Mouse (Mus musculus): ENCODE measurements at regions not wholly inside any gene's neighbourhood (a gene's known extent, or its start where the extent isn't known, plus 50 kb on each side); places are given as distances from the start of the nearest gene placed in this dataset.
A peak's percentile ranks its signal among the peaks of the same experiment; 100 is the strongest.

DNA sequence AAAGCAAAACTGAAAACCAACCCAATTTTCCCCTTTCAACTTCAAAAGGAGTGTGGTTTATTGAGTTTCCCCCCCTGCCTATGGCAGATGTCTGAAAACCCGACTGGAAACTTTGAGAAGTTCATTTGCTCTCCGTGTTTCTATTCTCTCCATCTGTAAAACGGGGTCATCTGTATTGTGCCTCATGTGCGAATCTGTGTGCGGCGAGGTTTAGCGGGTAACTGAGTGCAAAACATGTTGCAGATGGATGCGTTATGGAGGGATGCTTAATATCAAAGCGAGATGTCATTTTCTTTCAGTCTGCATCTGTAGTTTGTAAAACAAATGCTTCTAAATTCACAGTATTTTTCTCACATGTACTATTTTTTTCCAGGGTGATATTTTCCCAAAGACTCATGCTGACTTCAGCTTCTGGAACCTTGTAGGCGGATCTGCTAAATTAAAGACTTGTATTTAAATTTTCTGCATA, 95.7 kb upstream of the Trp63 start:
- Histone ChIP-seq H3K9me3 (replicated peaks) (no peaks in the 10 kb centered on the region), H3K4me2 (no peak overlapping the region), H3K9ac (no peak overlapping the region), H3K4me1 (no peaks in the 10 kb centered on the region), H3K27ac (no peak overlapping the region), H3K36me3 (ENCODE audit: poor library complexity, severe bottlenecking) (no peaks in the 10 kb centered on the region), H3K27me3 (no peaks in the 10 kb centered on the region), H3K4me3 (no peak overlapping the region)
- WGBS = 83% methylated on average over 10 of the region's 10 CpGs
- no peak for ATAC-seq

DNA sequence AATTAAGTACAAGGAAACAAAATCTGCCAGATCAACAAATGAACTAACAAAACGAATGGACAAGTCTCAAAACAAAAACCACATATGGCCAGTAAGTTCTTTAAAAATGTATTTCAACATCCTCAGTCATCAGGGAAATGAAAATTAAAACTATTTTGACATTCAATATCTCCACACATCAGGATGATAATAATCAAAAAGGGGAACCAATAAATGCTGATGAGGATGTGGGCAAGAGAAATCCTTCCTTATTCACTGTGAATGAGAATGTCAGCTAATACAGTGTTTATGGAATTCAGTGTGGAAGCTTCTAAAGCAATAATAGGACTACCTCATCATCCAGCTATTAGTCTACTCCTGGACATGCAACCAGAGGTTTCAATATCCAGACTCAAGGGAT, 86.1 kb upstream of the Trp63 start:
- 80% methylated on average over 1 of the region's 1 CpGs for WGBS
- no peak overlapping the region for H3K9ac ChIP-seq
- H3K4me2 ChIP-seq = no peak overlapping the region
- H3K27ac ChIP-seq = no peak overlapping the region
- no peaks in the 10 kb centered on the region for H3K27me3 ChIP-seq
- H3K36me3 ChIP-seq (ENCODE audit: poor library complexity, severe bottlenecking) = no peaks in the 10 kb centered on the region
- no peak for ATAC-seq
- H3K9me3 ChIP-seq (replicated peaks) = no peaks in the 10 kb centered on the region
- no peaks in the 10 kb centered on the region for H3K4me1 ChIP-seq
- H3K4me3 ChIP-seq = no peak overlapping the region

DNA sequence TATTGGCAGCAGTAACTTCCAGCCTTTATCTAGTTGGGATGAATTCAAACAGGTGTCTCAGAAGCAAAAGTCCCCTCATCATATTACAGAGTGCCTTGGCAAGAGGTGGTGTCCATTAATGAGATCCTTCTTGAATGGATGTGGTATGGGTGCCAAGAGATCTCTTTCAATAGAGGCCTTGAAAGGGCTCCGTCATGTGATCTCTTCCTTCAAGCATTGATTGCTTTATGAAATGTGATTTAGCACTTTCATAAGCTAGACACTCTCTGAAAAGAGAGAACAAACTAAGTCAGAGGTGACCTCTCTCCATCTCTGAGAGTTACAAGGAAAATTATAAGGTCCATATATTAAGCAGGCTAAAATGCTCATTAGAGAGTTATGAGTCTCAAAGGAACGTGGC, 80.4 kb upstream of the Trp63 start:
- H3K9ac ChIP-seq = no peak overlapping the region
- H3K4me3 ChIP-seq = no peak overlapping the region
- H3K4me2 ChIP-seq = no peak overlapping the region
- ATAC-seq = no peak
- no peak overlapping the region for H3K27ac ChIP-seq
- H3K27me3 ChIP-seq = no peaks in the 10 kb centered on the region
- H3K36me3 ChIP-seq (ENCODE audit: poor library complexity, severe bottlenecking) = no peaks in the 10 kb centered on the region
- WGBS = 80% methylated on average over 2 of the region's 2 CpGs
- H3K9me3 ChIP-seq (replicated peaks) = no peaks in the 10 kb centered on the region
- H3K4me1 ChIP-seq = no peaks in the 10 kb centered on the region

DNA sequence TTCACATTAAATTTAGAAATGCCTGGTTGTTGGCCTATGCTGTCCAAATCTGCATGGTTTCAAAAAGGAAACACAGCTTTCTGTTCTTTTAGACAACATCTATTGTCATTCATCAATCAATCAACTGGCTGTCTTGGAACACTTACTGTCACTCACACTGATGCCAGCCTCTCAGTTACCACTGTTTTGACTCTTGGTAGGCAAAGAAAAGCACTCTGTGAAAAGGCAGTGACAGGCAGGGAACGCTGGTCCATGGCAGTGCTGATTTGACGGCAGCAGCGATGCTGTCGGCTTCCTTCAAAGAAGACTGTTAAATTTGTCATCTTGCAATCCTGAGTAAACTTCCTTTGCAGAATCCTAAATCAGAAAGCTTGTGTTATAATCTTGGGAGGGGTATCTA, 68.3 kb upstream of the Trp63 start:
- Histone ChIP-seq H3K4me3 (no peak overlapping the region), H3K9me3 (replicated peaks) (no peaks in the 10 kb centered on the region), H3K27ac (no peak overlapping the region), H3K4me2 (no peak overlapping the region), H3K4me1 (no peaks in the 10 kb centered on the region), H3K27me3 (no peaks in the 10 kb centered on the region), H3K9ac (no peak overlapping the region), H3K36me3 (ENCODE audit: poor library complexity, severe bottlenecking) (no peaks in the 10 kb centered on the region)
- peak; percentile 66 for ATAC-seq
- WGBS = 72% methylated on average over 4 of the region's 4 CpGs

DNA sequence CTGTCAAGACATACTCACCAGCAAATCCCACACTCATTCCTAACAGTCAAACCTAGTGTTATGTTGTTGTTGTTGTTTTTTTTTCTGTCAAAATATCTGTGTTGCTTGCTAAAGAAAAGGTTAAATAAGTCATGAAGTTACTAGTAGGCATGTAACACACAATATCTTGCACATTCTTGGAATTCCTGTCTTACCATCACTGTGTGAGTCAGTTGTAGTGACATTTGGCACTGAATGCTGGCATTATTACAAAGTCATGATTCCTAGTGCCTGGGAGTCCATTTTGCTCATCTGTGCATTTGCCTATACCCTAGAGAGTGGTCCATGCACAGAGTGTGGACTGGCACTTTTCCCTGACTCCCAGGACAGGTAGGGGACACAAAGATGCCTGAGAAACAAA, 67.9 kb upstream of the Trp63 start:
- Histone ChIP-seq H3K27ac (no peak overlapping the region), H3K9ac (no peak overlapping the region), H3K27me3 (no peaks in the 10 kb centered on the region), H3K36me3 (ENCODE audit: poor library complexity, severe bottlenecking) (no peaks in the 10 kb centered on the region), H3K4me2 (no peak overlapping the region), H3K9me3 (replicated peaks) (no peaks in the 10 kb centered on the region), H3K4me1 (no peaks in the 10 kb centered on the region), H3K4me3 (no peak overlapping the region)
- no peak for ATAC-seq

DNA sequence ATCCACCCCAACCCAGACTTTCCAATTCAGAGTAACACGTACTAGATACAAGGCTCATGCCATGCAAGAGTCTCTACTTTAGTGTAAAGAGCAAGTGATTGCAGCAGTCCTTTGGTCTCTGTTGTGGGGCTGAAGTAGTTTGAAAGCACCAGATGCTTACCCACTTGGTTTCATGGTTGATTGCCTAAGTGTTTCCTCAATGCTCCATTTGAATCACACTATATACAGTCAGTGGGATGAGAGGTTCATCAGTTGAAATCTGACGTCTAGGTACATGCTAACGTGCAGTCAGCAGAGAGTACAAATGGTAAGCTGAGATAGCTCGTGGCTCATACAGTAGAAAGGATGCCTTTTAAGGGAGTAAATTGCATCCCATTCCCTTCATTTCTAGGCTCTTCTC, 64.7 kb upstream of the Trp63 start:
- Histone ChIP-seq H3K4me2 (no peak overlapping the region), H3K4me1 (no peaks in the 10 kb centered on the region), H3K9me3 (replicated peaks) (no peaks in the 10 kb centered on the region), H3K4me3 (no peak overlapping the region), H3K27ac (no peak overlapping the region), H3K27me3 (no peaks in the 10 kb centered on the region), H3K36me3 (ENCODE audit: poor library complexity, severe bottlenecking) (no peaks in the 10 kb centered on the region), H3K9ac (no peak overlapping the region)
- WGBS = 82% methylated on average over 4 of the region's 4 CpGs
- no peak for ATAC-seq

DNA sequence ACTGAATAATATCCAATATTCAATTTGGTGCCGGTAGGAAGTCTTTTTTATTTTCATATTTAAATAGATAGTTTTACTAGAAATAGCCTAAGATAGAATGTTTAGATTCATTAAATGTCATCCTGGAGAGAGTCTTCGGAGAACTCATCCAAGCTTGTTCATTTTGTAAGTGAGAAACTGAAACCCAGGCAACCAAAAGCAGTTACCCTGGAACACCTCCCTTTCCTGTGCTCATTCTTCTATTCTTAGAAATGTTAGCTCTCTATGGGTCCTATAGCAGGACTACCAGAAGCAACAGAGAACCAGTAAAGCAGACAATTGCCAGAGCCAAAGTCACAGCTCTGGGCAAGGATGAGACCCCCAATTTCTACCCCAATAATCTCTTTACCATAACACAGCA, 60.9 kb upstream of the Trp63 start:
- Histone ChIP-seq H3K4me2 (no peak overlapping the region), H3K9me3 (replicated peaks) (no peaks in the 10 kb centered on the region), H3K36me3 (ENCODE audit: poor library complexity, severe bottlenecking) (no peaks in the 10 kb centered on the region), H3K27ac (no peak overlapping the region), H3K9ac (no peak overlapping the region), H3K4me3 (no peak overlapping the region), H3K27me3 (no peaks in the 10 kb centered on the region), H3K4me1 (no peaks in the 10 kb centered on the region)
- WGBS = 77% methylated on average over 2 of the region's 2 CpGs
- no peak for ATAC-seq

DNA sequence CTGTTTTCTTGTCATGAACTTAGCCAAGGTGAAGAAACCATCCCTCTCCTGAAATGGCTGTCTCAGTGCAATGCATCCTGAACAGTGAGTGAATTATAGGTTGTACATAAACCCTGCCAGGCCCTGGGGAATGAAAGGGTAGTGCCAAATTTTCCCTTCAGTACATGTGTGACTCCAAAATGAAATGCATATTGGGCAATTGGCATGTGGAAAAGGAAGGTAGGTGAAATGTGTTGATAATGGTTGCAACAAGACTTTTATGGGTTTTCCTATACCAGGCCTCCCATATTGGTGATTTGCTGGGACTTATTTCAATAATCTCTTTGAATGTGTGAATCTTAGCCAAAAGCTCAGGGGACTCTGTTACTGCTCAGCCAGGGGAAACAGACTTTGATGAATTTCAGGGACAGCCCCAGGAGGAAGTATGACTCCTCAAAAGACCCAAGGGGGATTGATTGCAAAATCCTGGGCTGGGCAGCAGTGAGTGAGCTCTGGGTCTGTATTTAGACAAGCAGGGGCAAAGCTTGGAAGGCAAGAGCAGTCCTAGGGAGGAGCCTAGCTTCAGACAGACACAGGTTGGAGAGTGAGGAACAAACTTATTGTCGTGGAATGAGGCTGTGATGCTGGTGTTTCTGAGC, 59.5 kb upstream of the Trp63 start:
- no peaks in the 10 kb centered on the region for H3K27me3 ChIP-seq
- H3K27ac ChIP-seq = no peak overlapping the region
- no peak overlapping the region for H3K4me3 ChIP-seq
- no peaks in the 10 kb centered on the region for H3K4me1 ChIP-seq
- no peak for ATAC-seq
- H3K9ac ChIP-seq = no peak overlapping the region
- no peaks in the 10 kb centered on the region for H3K9me3 ChIP-seq (replicated peaks)
- H3K4me2 ChIP-seq = no peak overlapping the region
- 88% methylated on average over 1 of the region's 1 CpGs for WGBS
- no peaks in the 10 kb centered on the region for H3K36me3 ChIP-seq (ENCODE audit: poor library complexity, severe bottlenecking)

DNA sequence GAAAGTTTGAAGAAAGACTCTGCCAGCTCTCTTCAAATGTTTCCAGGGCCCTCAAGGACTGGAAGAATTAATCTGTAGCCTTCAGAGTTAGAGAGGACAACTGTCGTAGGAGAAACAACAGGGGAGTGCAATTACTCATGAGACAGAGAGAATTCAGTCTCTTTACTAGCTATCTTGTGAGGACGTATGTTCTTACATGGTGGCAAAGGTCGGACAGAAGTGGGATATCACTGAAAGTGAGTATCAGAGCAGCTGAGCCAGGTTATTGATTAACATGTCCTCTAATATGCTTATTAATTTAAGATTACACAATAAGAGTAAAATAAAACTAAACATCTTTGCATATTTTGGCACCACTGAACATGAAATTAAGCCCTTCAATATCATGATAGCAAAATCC, 53.8 kb upstream of the Trp63 start:
- ATAC-seq = no peak
- Histone ChIP-seq H3K36me3 (ENCODE audit: poor library complexity, severe bottlenecking) (no peaks in the 10 kb centered on the region), H3K9me3 (replicated peaks) (no peaks in the 10 kb centered on the region), H3K9ac (no peak overlapping the region), H3K4me3 (no peak overlapping the region), H3K27me3 (no peaks in the 10 kb centered on the region), H3K4me1 (no peaks in the 10 kb centered on the region), H3K4me2 (no peak overlapping the region), H3K27ac (no peak overlapping the region)
- 75% methylated on average over 3 of the region's 3 CpGs for WGBS

DNA sequence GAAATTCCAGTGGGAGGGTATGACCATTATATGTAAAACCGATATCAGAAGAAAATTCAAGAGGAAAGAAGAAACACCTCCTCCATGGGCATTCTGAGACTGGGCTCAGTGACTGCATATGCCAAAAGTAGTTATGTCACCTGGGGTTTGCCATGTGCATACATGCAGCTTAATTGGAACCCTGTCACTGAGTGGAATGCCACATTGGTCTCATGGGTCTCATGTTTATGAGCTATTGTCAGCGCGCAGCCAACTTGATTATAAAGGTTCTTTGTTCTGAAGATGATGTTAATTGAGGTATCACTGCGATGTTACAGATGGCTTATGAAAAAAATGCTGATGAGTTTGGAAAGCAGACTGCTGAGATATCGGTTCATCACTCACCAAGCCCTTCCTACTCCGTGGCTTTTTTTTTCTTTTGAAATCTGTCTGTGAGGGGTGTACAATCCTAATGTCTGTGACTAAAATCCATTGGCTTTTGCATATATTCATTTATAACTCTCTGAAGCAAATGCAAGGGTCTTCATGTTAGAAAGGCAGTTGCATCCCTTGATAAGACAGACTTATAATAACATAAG, 52.3 kb upstream of the Trp63 start:
- Histone ChIP-seq H3K36me3 (ENCODE audit: poor library complexity, severe bottlenecking) (no peaks in the 10 kb centered on the region), H3K27ac (no peak overlapping the region), H3K4me2 (no peak overlapping the region), H3K4me1 (no peaks in the 10 kb centered on the region), H3K9ac (no peak overlapping the region), H3K9me3 (replicated peaks) (no peaks in the 10 kb centered on the region), H3K4me3 (no peak overlapping the region), H3K27me3 (no peaks in the 10 kb centered on the region)
- ATAC-seq = no peak
- WGBS = 75% methylated on average over 6 of the region's 6 CpGs

All from forebrain, embryonic 13.5 days (tissue).